Mouse (Mus musculus): ENCODE data around the gene Ccdc69. TPM values are rescaled to one million over a fixed set of nuclear protein-coding genes. Genes with fewer than 3 reads are reported as not detected.

Ccdc69 gene
- polyA plus RNA-seq, 1 experiment = 0.61 TPM

DNA sequence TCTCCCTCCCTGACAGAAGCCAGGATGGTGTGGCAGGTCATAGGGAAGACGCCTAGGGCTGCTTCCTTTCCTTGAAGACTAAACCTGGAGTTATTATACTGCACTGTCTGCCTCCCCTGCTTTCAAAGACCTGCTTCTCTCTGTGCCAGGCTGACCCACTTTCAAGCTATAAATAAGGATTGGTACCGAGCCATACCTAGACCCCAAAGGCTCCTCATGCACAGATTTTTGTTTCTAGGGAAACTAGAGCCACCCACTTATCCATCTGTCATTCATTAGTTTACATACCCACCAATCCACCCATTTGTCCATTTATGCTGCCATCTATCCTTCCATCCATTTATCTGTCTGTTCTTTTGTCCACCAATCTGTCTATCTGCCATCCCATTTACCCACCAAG, 60.7 kb downstream of the Ccdc69 start:
- H3K4me3 ChIP-seq (ENCODE audit: insufficient read depth, low read length) = no peak overlapping the region
- peaks cover 15% of the 10 kb centered on the region for H3K4me1 ChIP-seq (ENCODE audit: control insufficient read depth, insufficient read depth, low read length)
- no peak overlapping the region for H3K27ac ChIP-seq (ENCODE audit: insufficient read depth, low read length)
- no peak for TF ChIP-seq POLR2A (IDR thresholded peaks at IDR 0.05; ENCODE audit: low read depth, low read length)
- TF ChIP-seq CTCF (IDR thresholded peaks at IDR 0.05; ENCODE audit: borderline replicate concordance, insufficient read depth, low read length) = no peak

DNA sequence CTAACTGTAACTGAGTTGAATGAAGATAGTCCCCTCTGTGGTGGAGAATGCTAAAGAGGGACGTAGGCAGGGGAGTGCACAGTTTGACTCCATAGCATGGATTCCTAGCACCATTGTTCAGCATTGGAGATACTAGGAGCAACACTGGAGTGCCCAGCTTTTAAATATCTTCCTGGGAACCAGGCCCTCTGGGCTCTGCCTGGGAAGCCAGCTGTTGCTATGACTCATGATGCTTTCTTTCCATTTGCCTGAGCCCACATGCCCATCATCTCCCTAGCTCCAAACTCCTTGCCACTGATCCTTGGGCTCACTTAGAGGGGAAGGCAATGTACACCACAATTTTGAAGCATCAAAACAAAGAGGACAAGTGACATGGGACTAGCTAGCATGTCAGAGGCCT, 61.2 kb downstream of the Ccdc69 start:
- H3K4me3 ChIP-seq (ENCODE audit: insufficient read depth, low read length) = no peak overlapping the region
- TF ChIP-seq CTCF (IDR thresholded peaks at IDR 0.05; ENCODE audit: borderline replicate concordance, insufficient read depth, low read length) = no peak
- peaks cover 10% of the 10 kb centered on the region for H3K4me1 ChIP-seq (ENCODE audit: control insufficient read depth, insufficient read depth, low read length)
- no peak overlapping the region for H3K27ac ChIP-seq (ENCODE audit: insufficient read depth, low read length)

DNA sequence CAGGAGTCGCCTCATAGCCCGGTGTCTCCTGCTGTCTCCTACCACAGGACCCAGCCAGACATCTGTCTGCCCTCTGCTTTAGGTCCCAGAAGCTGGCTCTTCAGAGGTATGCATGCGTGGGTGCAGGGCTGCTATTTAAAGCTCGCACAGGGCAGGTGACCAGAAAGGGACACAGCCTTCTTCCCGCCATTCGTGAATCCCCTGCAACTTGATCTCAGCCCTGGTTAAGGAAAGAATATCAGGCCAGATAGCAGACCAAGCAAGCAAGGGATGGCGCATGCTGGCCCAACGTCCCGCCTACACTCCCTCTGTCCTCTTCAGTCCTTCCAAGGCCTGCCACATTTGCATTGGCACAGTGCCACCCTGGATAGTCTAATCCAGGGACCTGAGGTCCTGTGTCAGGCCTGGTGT, 62.1 kb downstream of the Ccdc69 start:
- peaks cover 5% of the 10 kb centered on the region; the same call in 1 of the 2 replicates for H3K4me1 ChIP-seq (ENCODE audit: control insufficient read depth, insufficient read depth, low read length)
- TF ChIP-seq POLR2A (IDR thresholded peaks at IDR 0.05; ENCODE audit: low read depth, low read length) = no peak
- no peak overlapping the region for H3K27ac ChIP-seq (ENCODE audit: insufficient read depth, low read length)
- H3K4me3 ChIP-seq (ENCODE audit: insufficient read depth, low read length) = no peak overlapping the region

DNA sequence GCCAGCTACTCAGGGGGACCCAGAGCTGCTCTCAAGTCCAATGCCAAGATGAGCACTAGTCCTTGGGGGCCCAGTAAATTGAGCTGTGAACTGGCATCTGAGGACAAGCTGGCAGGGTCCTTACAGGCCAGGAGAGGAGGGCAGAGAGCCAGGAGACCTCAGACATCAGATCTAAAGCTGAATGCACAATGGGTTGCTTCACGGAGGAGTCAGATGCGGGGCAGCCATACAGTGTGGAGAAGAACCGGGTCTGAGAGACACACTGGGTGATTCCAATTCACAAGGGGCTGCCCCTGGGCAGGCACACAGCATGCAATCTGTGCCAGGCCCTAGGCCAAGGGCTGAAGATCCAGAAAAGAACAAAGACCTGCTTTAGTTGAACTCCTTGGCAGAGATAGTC, 62.7 kb downstream of the Ccdc69 start:
- Histone ChIP-seq H3K4me3 (ENCODE audit: insufficient read depth, low read length) (no peak overlapping the region), H3K4me1 (ENCODE audit: control insufficient read depth, insufficient read depth, low read length) (peaks cover 5% of the 10 kb centered on the region; the same call in 1 of the 2 replicates), H3K27ac (ENCODE audit: insufficient read depth, low read length) (no peak overlapping the region)
- TF ChIP-seq CTCF (IDR thresholded peaks at IDR 0.05; ENCODE audit: borderline replicate concordance, insufficient read depth, low read length) (no peak), POLR2A (IDR thresholded peaks at IDR 0.05; ENCODE audit: low read depth, low read length) (no peak)

DNA sequence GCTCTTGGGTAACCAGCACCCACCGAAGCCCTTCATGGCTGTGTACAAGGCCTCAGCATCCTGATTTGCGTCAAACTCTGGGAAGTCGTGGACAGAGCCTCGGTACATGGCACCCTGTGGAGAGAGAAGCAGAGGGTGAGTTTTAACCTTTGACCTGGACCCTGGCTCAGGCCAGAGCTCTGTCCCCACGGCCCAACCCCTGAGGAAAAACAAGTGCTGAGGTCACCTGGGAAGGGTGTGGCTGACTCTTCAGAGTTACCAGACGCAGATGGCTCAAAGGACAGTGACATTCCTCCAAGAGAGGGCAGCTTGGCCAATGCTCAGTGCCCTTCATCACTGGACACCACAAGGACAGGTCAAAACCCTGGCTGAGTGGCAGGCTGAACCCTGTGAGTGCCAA, 64.1 kb downstream of the Ccdc69 start:
- Histone ChIP-seq H3K4me1 (ENCODE audit: control insufficient read depth, insufficient read depth, low read length) (peaks cover 2% of the 10 kb centered on the region; the same call in 1 of the 2 replicates), H3K27ac (ENCODE audit: insufficient read depth, low read length) (no peak overlapping the region), H3K4me3 (ENCODE audit: insufficient read depth, low read length) (no peak overlapping the region)
- TF ChIP-seq POLR2A (IDR thresholded peaks at IDR 0.05; ENCODE audit: low read depth, low read length) = no peak
- TF ChIP-seq CTCF (IDR thresholded peaks at IDR 0.05; ENCODE audit: borderline replicate concordance, insufficient read depth, low read length) = no peak

DNA sequence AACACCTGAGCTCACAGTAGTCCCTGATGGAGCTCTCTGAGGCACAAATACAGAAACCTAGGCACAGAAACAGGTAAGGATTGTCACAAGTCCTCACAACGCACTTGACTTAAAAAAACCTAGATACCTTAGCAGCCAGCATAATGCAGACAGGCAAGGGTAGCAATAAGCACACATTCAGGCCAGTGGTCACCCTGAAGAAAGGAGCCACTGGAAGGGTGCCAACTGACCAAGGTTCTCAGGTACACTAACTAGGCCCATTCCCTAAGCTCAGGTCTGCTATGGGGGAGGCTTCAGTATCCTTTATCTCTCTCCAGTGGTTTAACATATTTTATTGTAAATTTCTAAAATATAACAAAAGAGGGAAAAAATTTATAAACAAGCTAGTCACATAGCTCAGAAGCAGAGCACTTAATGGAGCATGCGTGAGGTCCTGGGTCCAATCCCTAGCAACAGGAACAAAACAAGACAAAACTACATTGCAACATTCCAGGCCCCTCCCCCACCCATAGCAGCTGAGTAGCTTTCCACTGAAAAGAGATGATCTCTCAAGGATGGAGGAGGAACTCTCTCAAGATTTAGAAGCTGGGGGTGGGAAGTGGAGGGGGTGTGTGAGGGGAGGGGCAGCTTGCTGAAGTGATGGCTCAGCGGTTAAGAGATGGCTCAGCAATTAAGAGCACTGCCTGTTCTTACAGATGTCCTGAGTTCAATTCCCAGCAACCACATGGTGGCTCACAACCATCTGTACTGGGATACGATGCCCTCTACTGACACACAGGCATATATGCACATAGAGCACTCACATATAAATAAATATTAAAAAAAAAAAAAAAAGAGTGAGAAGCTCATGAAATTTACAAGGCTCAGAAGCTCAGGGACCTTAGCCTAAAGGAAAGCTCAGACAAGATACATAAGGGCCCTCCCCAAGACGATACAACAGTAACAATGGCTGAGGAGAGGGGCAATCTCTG, 65.1 kb downstream of the Ccdc69 start:
- H3K27ac ChIP-seq (ENCODE audit: insufficient read depth, low read length) = no peak overlapping the region
- no peak overlapping the region for H3K4me3 ChIP-seq (ENCODE audit: insufficient read depth, low read length)
- H3K4me1 ChIP-seq (ENCODE audit: control insufficient read depth, insufficient read depth, low read length) = peaks cover 2% of the 10 kb centered on the region; the same call in 1 of the 2 replicates
- no peak for TF ChIP-seq POLR2A (IDR thresholded peaks at IDR 0.05; ENCODE audit: low read depth, low read length)
- no peak for TF ChIP-seq CTCF (IDR thresholded peaks at IDR 0.05; ENCODE audit: borderline replicate concordance, insufficient read depth, low read length)

DNA sequence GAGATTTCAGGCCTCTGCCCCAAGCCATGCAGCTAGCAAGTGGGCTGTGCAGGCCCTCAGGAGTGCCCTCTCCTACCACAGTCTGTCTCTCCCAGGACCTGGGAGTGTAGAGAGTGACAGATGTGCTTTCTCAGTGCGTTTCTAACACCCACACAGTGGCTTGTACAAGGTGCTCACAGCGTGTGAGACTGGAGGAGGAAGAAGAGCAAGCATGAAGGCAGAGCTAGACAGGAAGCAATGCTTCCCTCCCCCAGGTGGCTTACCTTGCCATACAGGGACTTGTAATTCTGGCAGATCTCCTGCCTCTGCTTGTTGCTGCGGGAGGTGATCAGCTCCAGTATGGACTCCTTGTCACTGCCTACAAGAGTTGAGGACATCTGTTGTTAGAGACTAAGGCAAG, 66.5 kb downstream of the Ccdc69 start:
- Histone ChIP-seq H3K27ac (ENCODE audit: insufficient read depth, low read length) (no peak overlapping the region), H3K4me1 (ENCODE audit: control insufficient read depth, insufficient read depth, low read length) (no peaks in the 10 kb centered on the region), H3K4me3 (ENCODE audit: insufficient read depth, low read length) (no peak overlapping the region)
- TF ChIP-seq CTCF (IDR thresholded peaks at IDR 0.05; ENCODE audit: borderline replicate concordance, insufficient read depth, low read length) (no peak), POLR2A (IDR thresholded peaks at IDR 0.05; ENCODE audit: low read depth, low read length) (no peak)

DNA sequence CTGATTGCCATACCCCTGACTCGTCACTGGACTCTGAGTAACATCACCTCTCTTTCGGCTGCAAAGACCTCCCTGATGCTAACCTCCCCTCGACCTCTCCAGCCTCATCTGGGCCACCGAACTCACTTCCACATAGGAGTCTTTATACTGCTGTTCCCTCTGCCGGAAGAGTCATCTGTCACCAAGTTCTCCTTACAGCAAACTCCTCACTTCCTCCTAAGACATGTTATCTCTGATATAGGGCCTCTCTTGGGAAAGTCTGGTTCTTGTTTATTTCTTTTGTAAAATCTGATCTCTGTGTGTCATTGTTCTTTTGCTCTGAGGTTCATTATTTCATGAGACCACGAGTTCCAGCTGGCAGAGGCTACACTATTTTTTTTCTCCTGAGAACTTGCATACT, 69.7 kb downstream of the Ccdc69 start:
- H3K4me1 ChIP-seq (ENCODE audit: control insufficient read depth, insufficient read depth, low read length) = no peaks in the 10 kb centered on the region

DNA sequence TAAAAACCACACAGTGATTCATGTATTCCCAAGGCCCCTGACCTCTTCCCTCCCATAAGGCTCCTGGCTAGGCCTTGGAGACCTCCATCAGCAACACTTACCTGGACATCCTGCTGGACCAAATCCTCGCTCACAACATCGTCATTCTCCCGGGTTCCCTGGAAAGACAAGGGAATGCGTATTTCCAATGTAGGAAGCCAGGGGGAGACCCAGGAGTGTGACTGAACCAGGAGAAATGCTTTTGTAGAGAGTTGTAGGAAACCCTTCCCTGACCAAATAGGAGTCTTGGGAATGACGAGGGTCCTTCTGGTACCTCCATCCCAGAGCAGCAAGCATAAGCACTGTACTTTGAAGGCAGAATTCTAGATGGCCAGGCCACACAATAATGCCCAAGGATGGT, 72.2 kb downstream of the Ccdc69 start:
- H3K27ac ChIP-seq (ENCODE audit: insufficient read depth, low read length) = no peak overlapping the region
- TF ChIP-seq POLR2A (IDR thresholded peaks at IDR 0.05; ENCODE audit: low read depth, low read length) (no peak), CTCF (IDR thresholded peaks at IDR 0.05; ENCODE audit: borderline replicate concordance, insufficient read depth, low read length) (no peak)
- no peaks in the 10 kb centered on the region for H3K4me1 ChIP-seq (ENCODE audit: control insufficient read depth, insufficient read depth, low read length)

More for the DNA sequence above, 69.7 kb downstream of the Ccdc69 start:
- H3K27ac ChIP-seq (ENCODE audit: insufficient read depth, low read length) = no peak overlapping the region
- TF ChIP-seq CTCF (IDR thresholded peaks at IDR 0.05; ENCODE audit: borderline replicate concordance, insufficient read depth, low read length) = no peak
- TF ChIP-seq POLR2A (IDR thresholded peaks at IDR 0.05; ENCODE audit: low read depth, low read length) = no peak
- no peak overlapping the region for H3K4me3 ChIP-seq (ENCODE audit: insufficient read depth, low read length)

DNA sequence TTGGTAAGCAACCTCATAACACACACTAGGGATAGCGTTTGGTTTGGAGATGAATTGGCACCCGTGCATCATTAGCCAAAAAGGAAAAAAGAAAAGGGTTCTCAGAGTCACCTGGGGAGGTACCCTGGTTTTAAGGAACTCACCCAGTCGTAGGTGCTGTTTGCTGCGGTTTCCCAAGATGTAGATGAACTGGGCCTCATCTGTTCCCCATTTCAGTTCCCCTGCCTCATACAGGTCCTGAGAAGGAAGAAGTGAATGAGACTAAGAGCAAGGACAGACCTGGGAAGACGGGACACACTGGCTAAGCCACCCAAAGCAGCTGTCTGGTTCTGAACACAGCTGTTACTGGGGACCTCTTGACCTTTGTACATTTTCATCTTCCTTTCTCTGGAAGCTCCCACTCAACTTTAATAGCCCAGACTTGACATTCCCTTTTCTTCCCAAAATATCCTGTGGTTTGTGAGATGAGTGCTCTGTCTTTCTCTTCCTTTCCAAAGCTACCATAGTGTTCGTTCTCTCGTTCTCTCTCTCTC, 72.9 kb downstream of the Ccdc69 start:
- Histone ChIP-seq H3K27ac (ENCODE audit: insufficient read depth, low read length) (no peak overlapping the region), H3K4me1 (ENCODE audit: control insufficient read depth, insufficient read depth, low read length) (no peaks in the 10 kb centered on the region), H3K4me3 (ENCODE audit: insufficient read depth, low read length) (no peak overlapping the region)
- TF ChIP-seq CTCF (IDR thresholded peaks at IDR 0.05; ENCODE audit: borderline replicate concordance, insufficient read depth, low read length) (no peak), POLR2A (IDR thresholded peaks at IDR 0.05; ENCODE audit: low read depth, low read length) (no peak)

More for the DNA sequence above, 72.2 kb downstream of the Ccdc69 start:
- H3K4me3 ChIP-seq (ENCODE audit: insufficient read depth, low read length) = no peak overlapping the region

Other genes with a start within 250 kb of the Ccdc69 start
- 8.7 and 15.9 TPM in 2 replicates for gene Lyrm7, start 217.2 kb downstream of the Ccdc69 start, polyA plus RNA-seq (2011; ENCODE audit: insufficient read length, low read depth, missing spikeins)
- gene Hint1, start 211.7 kb downstream of the Ccdc69 start, polyA plus RNA-seq (2011; ENCODE audit: insufficient read length, low read depth, missing spikeins) = 330 and 372 TPM in 2 replicates
- gene Gpx3, start 175.7 kb downstream of the Ccdc69 start, polyA plus RNA-seq (2011; ENCODE audit: insufficient read length, low read depth, missing spikeins) = 58.7 and 65.8 TPM in 2 replicates
- gene Tnip1, start 115.2 kb downstream of the Ccdc69 start, polyA plus RNA-seq (2011; ENCODE audit: insufficient read length, low read depth, missing spikeins) = 14.4 and 18.4 TPM in 2 replicates
- gene Anxa6, start 44.7 kb downstream of the Ccdc69 start, polyA plus RNA-seq (2011; ENCODE audit: insufficient read length, low read depth, missing spikeins) = 288 and 364 TPM in 2 replicates
- 16.9 and 20.6 TPM in 2 replicates for gene Gm2a, start 20.0 kb upstream of the Ccdc69 start, polyA plus RNA-seq (2011; ENCODE audit: insufficient read length, low read depth, missing spikeins)
- not detected in 2 replicates for gene Slc36a3, start 73.6 kb upstream of the Ccdc69 start, polyA plus RNA-seq (2011; ENCODE audit: insufficient read length, low read depth, missing spikeins)
- gene Slc36a2, start 106.9 kb upstream of the Ccdc69 start, polyA plus RNA-seq (2011; ENCODE audit: insufficient read length, low read depth, missing spikeins) = not detected in 2 replicates
- gene Slc36a1, start 126.2 kb upstream of the Ccdc69 start, polyA plus RNA-seq (2011; ENCODE audit: insufficient read length, low read depth, missing spikeins) = 15.4 and 15.7 TPM in 2 replicates

All from embryonic fibroblast, embryonic 13.5 days (primary cell).